Mouse (Mus musculus) MN1 (cell line): Measurements from ENCODE around the gene Umps.
A peak's percentile ranks its signal among the peaks of the same experiment; 100 is the strongest.

Source experiments
- DNase-seq: peaks from one replicate; pipeline ENCODE4 v3.0.0-alpha.2; 2016; ENCODE audit warnings: low spot score

The Umps gene

DNA sequence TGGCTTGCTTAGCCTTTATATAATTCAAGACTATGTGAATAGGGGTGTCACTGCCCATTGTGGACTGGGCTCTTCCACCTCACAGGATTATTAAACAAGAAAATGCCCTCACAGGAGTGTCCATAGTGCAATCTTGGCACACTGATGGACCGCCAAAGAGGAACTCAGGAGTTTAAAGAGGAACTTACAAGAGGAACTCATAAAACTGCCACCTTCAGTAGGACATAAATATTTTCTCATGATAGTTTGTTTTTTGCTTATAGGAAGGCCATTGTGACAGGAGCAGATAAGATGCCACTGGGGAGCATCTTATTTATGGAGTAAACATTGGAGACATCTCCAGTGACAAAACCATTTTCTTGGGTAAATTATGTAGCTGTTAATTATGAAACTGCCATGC is 12.0 kb downstream of the Umps start:
- no peak for DNase-seq

DNA sequence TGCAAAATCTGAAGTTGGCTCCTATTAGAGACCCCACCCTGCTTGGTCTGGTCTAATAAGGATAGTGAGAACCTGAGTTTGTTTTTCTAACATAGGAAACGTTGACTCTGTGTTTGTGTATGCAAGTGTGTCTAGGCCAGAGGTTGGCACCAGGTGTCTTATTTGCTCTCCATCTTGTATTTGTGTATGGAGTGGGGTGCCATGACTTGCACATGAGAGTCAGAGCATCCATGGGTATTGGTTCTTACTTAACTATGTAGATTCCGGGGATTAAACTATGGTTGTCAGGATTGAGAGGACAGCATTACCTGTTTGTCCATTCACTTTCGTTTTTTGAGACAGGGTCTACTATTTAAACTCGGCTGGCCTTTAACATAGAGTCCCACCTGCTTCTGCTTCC is 13.8 kb downstream of the Umps start:
- no peak for DNase-seq

- peak; percentile 83 for DNase-seq
These were observed 16.0 kb downstream of the Umps start for GRCm38 (mm10) chr16:33950830-33951229.

DNA sequence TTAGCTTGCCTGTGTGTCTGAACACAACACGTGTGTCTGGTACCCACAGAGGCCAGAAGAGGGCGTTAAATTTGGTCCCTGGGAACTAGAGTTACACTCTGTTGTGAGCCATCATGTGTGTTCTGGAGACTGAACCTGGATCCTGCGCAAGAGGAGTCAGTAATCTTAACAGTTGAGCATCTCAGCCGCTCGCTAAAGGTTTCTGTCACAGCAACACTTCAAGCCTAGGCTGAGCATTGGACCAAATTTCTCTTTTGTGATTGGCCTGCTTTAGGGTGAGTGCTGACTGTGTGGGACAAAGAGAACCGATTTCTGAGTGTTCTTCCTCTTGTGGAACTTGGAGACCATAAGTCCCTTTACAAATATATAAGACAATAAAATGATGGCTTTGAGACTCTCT is 16.5 kb downstream of the Umps start:
- no peak for DNase-seq

DNA sequence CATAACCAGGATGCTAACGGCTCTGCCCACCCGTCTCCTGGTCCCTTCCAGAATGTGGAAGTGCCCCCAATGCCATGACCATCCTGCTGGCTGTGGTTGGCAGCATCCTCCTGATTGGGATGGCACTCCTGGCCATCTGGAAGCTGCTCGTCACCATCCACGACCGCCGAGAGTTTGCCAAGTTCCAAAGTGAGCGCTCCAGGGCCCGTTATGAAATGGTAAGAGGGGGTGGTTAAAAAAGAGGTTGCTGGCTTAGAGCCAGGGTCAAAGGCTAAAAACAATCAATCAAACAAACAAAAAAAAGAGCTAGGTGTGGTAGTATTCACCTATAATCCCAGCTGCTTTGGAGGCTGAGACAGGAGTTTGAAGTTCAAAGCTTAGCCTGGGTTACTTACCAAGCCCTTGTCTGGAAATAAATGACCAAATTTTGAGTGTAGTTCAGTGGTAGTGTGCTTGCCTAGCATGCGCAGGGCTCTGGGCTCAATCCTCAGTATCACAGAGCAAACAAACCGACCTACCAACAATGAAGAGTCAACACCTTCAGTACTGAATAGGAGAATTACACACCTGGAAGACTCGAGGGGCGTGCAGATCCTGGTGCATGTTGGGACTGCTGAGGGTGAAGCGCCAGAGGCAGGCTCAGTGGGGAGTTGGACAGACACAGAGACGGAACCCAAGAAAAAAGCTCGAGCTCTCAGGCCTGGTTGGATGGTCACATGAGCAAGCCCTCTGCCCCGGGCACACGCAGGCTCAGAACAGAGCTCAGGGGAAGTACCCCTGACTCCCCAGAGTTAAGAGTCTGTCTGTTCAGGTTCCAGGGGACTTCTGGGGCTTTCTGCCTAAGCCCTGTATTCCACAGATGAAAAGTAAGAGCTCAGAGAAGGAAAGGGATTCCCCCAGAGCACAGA is 18.9 kb downstream of the Umps start:
- DNase-seq: no peak

- DNase-seq: no peak
These were observed 20.8 kb downstream of the Umps start for GRCm38 (mm10) chr16:33946021-33946420.

- no peak for DNase-seq
These were observed 22.1 kb downstream of the Umps start for GRCm38 (mm10) chr16:33944772-33945171.

DNA sequence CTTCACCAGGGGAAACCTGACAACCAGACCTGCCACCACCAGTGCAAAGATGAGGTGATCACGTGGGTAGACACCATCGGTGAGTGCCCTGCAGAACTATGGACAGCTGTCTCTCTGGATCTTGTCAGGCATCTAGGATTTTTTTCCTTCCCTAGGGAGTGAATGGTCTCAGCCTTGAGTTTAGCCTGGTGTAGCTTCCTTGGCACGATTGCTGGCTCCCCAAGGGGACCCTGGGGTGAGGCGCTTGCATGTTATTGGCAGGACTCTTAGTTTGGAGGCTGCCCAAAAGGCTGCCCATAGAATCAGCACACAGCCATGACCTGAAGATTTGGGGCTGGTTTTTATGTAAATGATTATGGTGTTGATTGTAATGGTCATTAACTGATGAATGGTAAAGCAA is 22.7 kb downstream of the Umps start:
- peak; percentile 38 for DNase-seq

DNA sequence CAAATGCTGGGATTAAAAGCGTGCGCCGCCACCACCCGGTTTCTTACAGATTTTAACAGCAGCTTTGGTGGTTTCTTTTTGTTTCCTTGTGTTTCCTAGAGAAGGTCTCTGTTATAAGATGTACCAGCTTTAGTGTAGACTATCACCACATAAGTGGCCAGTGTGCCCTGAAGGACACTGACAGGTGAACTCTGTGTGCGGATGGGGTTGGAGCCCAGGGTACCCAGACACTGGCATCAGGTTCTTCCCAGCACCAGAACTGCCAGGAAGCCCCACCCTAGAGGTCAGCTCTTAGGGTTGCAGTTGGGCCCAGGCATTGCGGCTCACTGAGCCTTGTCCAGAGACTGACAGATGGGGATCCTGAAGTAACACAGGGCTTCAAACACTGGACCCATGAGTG is 23.4 kb downstream of the Umps start:
- no peak for DNase-seq

DNA sequence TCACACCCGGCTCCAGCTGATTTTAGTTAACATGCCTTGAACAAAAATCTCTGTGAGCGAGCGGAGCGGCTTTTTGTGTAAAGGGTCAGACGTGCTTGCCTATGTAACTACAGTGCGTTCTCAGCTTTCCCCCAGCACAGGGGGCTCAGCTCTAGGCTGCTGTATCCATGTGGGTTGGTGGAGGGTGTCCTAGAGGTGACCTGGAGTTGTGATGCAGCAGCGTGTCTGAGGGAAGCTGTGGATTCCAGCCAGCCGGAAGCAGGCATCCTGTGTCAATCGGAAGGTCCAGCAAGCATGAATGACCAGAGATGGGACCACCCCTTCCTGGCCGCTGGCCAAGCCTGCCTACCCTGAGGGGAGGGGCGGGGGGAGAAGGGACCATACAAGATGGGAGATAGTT is 24.5 kb downstream of the Umps start:
- DNase-seq: peak; percentile 51

GRCm38 (mm10) chr16:33941271-33941781 is 25.5 kb downstream of the Umps start:
- peak; percentile 88 for DNase-seq

GRCm38 (mm10) chr16:33940095-33940494 is 26.7 kb downstream of the Umps start:
- DNase-seq: no peak

DNA sequence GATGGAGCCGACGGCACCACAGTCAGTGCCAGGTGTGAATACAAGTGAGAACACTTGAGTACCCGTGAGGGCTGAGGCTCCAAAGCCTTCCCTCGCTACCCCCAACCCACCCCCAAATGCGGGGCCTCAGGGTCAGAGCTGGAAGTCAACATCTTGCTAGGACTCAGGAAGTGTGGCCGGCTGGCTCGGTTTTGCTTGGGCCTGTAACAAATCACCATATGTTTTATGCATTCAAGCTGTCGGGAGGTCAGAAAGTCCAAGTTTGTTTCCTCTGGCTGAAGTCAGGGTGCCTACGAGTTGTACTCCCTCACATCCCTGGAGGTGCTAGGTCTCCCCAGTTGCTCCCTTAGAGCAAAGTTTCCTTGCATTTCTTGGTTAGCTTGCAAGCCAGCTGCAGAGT is 27.2 kb downstream of the Umps start:
- DNase-seq: no peak

GRCm38 (mm10) chr16:33939133-33939531 is 27.7 kb downstream of the Umps start:
- no peak for DNase-seq

GRCm38 (mm10) chr16:33938311-33939132 is 28.3 kb downstream of the Umps start:
- DNase-seq: no peak

DNA sequence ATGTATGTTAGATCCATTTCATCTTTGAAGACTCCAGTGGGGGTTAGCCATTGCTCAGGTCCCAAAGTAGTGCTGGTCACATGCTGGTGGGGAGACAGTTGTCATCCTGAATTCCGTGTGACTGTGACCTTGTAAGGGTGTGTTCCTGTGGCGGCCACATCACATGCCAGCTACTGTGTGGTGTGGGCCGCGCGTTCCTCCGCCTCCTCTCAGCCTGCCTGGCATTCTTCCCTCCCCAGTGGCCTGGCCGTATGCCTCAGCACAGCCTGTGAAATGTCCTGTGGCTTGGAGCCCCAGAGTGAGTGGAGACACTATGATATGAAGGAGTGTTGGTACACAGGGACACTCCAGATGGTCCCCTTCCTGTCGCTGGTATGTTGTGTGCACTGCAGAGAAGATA is 29.3 kb downstream of the Umps start:
- no peak for DNase-seq

DNA sequence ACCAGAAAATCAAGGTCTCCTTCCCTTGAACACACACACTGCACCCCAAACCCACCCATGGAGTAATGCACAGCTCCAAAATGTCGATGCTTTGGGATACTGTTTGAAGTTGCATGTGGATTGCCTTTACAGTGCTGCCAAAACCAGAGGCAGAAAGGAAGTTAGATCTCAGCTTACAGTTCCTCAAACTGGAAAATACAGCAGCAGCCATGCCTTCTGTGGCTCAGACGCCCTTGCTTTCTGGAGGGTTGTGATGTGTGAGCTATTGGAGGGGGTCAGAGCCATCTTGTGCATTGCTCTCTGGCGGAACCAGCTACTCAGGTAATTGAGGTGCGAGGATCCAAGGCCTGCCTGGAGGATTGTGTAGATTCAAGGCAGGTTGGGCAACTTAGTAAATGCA is 30.0 kb downstream of the Umps start:
- no peak for DNase-seq

DNA sequence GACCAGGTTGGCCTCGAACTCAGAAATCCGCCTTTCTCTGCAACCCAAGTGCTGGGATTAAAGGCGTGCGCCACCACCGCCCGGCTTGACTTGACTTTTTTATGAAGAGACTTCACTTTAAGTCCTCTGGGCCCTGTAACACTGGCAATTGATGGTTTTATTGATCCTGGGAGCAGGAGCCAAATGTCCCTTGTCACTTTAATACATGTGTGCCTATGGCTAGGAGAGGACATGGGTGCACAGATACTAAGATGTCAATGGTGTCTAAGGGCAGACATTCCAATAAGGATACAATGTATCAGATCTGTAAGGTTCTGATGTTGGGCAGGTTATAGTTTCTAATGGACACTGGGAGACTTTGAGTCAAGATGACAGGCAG is 31.4 kb downstream of the Umps start:
- no peak for DNase-seq

DNA sequence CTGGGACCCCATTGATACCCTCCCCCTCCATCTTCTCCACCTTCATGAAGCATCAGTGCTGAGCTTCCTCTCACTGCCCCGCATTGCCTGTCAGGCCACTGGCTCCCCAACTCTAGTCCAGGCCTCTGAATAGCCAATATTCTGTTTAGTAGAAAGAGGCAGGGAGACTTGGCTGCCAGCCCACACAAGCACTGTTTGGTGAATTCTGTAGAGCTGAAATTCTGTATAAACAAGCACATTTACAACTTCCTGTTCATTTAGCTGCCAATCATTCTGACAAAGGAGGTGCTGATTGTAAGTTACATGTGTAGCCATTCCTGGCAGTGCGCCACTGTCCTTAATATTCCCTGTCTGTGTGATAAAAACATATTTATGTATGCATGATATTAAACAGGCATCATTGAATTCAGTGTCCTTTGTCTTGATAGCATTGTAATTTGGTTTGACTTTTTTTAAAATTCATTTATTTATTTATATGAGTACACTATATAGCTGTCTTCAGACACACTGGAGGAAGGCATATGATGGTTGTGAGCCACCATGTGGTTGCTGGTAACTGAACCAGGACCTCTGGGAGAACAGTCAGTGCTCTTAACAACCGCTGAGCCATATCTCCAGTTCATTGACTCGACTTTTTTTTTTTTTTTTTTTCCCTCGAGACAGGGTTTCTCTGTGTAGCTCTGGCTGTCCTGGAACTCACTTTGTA is 32.0 kb downstream of the Umps start:
- DNase-seq: no peak

GRCm38 (mm10) chr16:33933411-33933810 is 33.4 kb downstream of the Umps start:
- DNase-seq: no peak

GRCm38 (mm10) chr16:33932126-33932525 is 34.7 kb downstream of the Umps start:
- no peak for DNase-seq

- no peak for DNase-seq
These were observed 35.2 kb downstream of the Umps start for GRCm38 (mm10) chr16:33931682-33932081.
